Mouse (Mus musculus): ENCODE results near the gene Drp2. TPM values are rescaled to one million over a fixed set of nuclear protein-coding genes. Genes with fewer than 3 reads are reported as not detected.

Gene Drp2
- polyA plus RNA-seq, 1 experiment: 8.0 TPM

GRCm38 (mm10) chrX:134371279-134371678 is 33.1 kb upstream of the Drp2 start:
- Histone ChIP-seq H3K36me3 (ENCODE audit: control insufficient read depth, insufficient read depth) (no peaks in the 10 kb centered on the region), H3ac (ENCODE audit: control insufficient read depth, insufficient read length) (no peak overlapping the region), H3K4me2 (ENCODE audit: low read depth) (no peak overlapping the region), H3K79me2 (ENCODE audit: control insufficient read depth, insufficient read depth) (no peaks in the 10 kb centered on the region), H3K4me3 (no peak overlapping the region), H3K27me3 (ENCODE audit: control insufficient read depth, insufficient read depth, insufficient read length) (no peaks in the 10 kb centered on the region)
- TF ChIP-seq POLR2AphosphoS2 (IDR thresholded peaks at IDR 0.05; ENCODE audit: insufficient read length, low read depth) (no peak), E2F4 (IDR thresholded peaks at IDR 0.05; ENCODE audit: insufficient read depth) (no peak), CEBPB (IDR thresholded peaks at IDR 0.05; ENCODE audit: insufficient read depth, poor library complexity, severe bottlenecking) (no peak), TCF3 (IDR thresholded peaks at IDR 0.05; ENCODE audit: insufficient read length, low read depth) (no peak), TCF12 (IDR thresholded peaks at IDR 0.05; ENCODE audit: insufficient read depth, poor library complexity, severe bottlenecking) (no peak), USF1 (IDR thresholded peaks at IDR 0.05; ENCODE audit: low read depth) (no peak), MYOD1 (IDR thresholded peaks at IDR 0.05; ENCODE audit: control insufficient read depth in 1 of 3, insufficient read length in 2 of 3, low read depth in 2 of 3) (no peak), MAX (IDR thresholded peaks at IDR 0.05; ENCODE audit: low read depth) (no peak), SRF (IDR thresholded peaks at IDR 0.05; ENCODE audit: control insufficient read depth, insufficient read length, low read depth) (no peak), MYOG (IDR thresholded peaks at IDR 0.05; ENCODE audit: control insufficient read depth in 1 of 3, insufficient read depth in 1 of 3, insufficient read length in 2 of 3, low read depth in 2 of 3) (no peak)

GRCm38 (mm10) chrX:134374190-134374589 is 30.2 kb upstream of the Drp2 start:
- Histone ChIP-seq H3K4me3 (no peak overlapping the region), H3K27me3 (ENCODE audit: control insufficient read depth, insufficient read depth, insufficient read length) (no peaks in the 10 kb centered on the region), H3K36me3 (ENCODE audit: control insufficient read depth, insufficient read depth) (no peaks in the 10 kb centered on the region), H3K79me2 (ENCODE audit: control insufficient read depth, insufficient read depth) (no peaks in the 10 kb centered on the region), H3K4me2 (ENCODE audit: low read depth) (no peak overlapping the region), H3ac (ENCODE audit: control insufficient read depth, insufficient read length) (no peak overlapping the region)
- TF ChIP-seq CEBPB (IDR thresholded peaks at IDR 0.05; ENCODE audit: insufficient read depth, poor library complexity, severe bottlenecking): no peak
- TF ChIP-seq TCF3 (IDR thresholded peaks at IDR 0.05; ENCODE audit: insufficient read length, low read depth): no peak
- TF ChIP-seq E2F4 (IDR thresholded peaks at IDR 0.05; ENCODE audit: insufficient read depth): no peak
- no peak for TF ChIP-seq MYOG (IDR thresholded peaks at IDR 0.05; ENCODE audit: control insufficient read depth in 1 of 3, insufficient read depth in 1 of 3, insufficient read length in 2 of 3, low read depth in 2 of 3)
- TF ChIP-seq SRF (IDR thresholded peaks at IDR 0.05; ENCODE audit: control insufficient read depth, insufficient read length, low read depth): no peak
- no peak for TF ChIP-seq USF1 (IDR thresholded peaks at IDR 0.05; ENCODE audit: low read depth)
- TF ChIP-seq REST (IDR thresholded peaks at IDR 0.05; ENCODE audit: insufficient read depth, insufficient read length): no peak
- no peak for TF ChIP-seq POLR2AphosphoS2 (IDR thresholded peaks at IDR 0.05; ENCODE audit: insufficient read length, low read depth)
- no peak for TF ChIP-seq POLR2A (IDR thresholded peaks at IDR 0.05; ENCODE audit: insufficient read length, low read depth)
- no peak for TF ChIP-seq TCF12 (IDR thresholded peaks at IDR 0.05; ENCODE audit: insufficient read depth, poor library complexity, severe bottlenecking)
- TF ChIP-seq MAX (IDR thresholded peaks at IDR 0.05; ENCODE audit: low read depth): no peak
- TF ChIP-seq MYOD1 (IDR thresholded peaks at IDR 0.05; ENCODE audit: control insufficient read depth in 1 of 3, insufficient read length in 2 of 3, low read depth in 2 of 3): no peak

GRCm38 (mm10) chrX:134384896-134385295 is 19.5 kb upstream of the Drp2 start:
- H3K27me3 ChIP-seq (ENCODE audit: control insufficient read depth, insufficient read depth, insufficient read length): no peaks in the 10 kb centered on the region
- TF ChIP-seq REST (IDR thresholded peaks at IDR 0.05; ENCODE audit: insufficient read depth, insufficient read length) (no peak), MYOG (IDR thresholded peaks at IDR 0.05; ENCODE audit: control insufficient read depth in 1 of 3, insufficient read depth in 1 of 3, insufficient read length in 2 of 3, low read depth in 2 of 3) (no peak), MAX (IDR thresholded peaks at IDR 0.05; ENCODE audit: low read depth) (no peak), CEBPB (IDR thresholded peaks at IDR 0.05; ENCODE audit: insufficient read depth, poor library complexity, severe bottlenecking) (no peak), MYOD1 (IDR thresholded peaks at IDR 0.05; ENCODE audit: control insufficient read depth in 1 of 3, insufficient read length in 2 of 3, low read depth in 2 of 3) (no peak), TCF3 (IDR thresholded peaks at IDR 0.05; ENCODE audit: insufficient read length, low read depth) (no peak)
- no peak overlapping the region for H3K4me2 ChIP-seq (ENCODE audit: low read depth)
- no peaks in the 10 kb centered on the region for H3K36me3 ChIP-seq (ENCODE audit: control insufficient read depth, insufficient read depth)
- no peaks in the 10 kb centered on the region for H3K79me2 ChIP-seq (ENCODE audit: control insufficient read depth, insufficient read depth)
- no peak overlapping the region for H3ac ChIP-seq (ENCODE audit: control insufficient read depth, insufficient read length)
- no peak overlapping the region for H3K4me3 ChIP-seq

- Histone ChIP-seq H3ac (ENCODE audit: control insufficient read depth, insufficient read length) (no peak overlapping the region), H3K4me2 (ENCODE audit: low read depth) (no peak overlapping the region), H3K36me3 (ENCODE audit: control insufficient read depth, insufficient read depth) (no peaks in the 10 kb centered on the region), H3K79me2 (ENCODE audit: control insufficient read depth, insufficient read depth) (no peaks in the 10 kb centered on the region), H3K4me3 (no peak overlapping the region), H3K27me3 (ENCODE audit: control insufficient read depth, insufficient read depth, insufficient read length) (no peaks in the 10 kb centered on the region)
- TF ChIP-seq E2F4 (IDR thresholded peaks at IDR 0.05; ENCODE audit: insufficient read depth): no peak
- TF ChIP-seq MYOD1 (IDR thresholded peaks at IDR 0.05; ENCODE audit: control insufficient read depth in 1 of 3, insufficient read length in 2 of 3, low read depth in 2 of 3): no peak
- no peak for TF ChIP-seq REST (IDR thresholded peaks at IDR 0.05; ENCODE audit: insufficient read depth, insufficient read length)
- TF ChIP-seq USF1 (IDR thresholded peaks at IDR 0.05; ENCODE audit: low read depth): no peak
Measured at GRCm38 (mm10) chrX:134398972-134399371, 5.4 kb upstream of the Drp2 start.

GRCm38 (mm10) chrX:134404584-134404955 is 219 bp downstream of the Drp2 start:
- no peak overlapping the region for H3ac ChIP-seq (ENCODE audit: control insufficient read depth, insufficient read length)
- peak in 1 of 3 experiments; percentile 19 for TF ChIP-seq MYOD1 (IDR thresholded peaks at IDR 0.05; ENCODE audit: control insufficient read depth in 1 of 3, insufficient read length in 2 of 3, low read depth in 2 of 3)
- peak; percentile 37 for TF ChIP-seq POLR2A (IDR thresholded peaks at IDR 0.05; ENCODE audit: insufficient read length, low read depth)
- TF ChIP-seq USF1 (IDR thresholded peaks at IDR 0.05; ENCODE audit: low read depth): no peak
- peak overlapping the region; percentile 64 for H3K4me2 ChIP-seq (ENCODE audit: low read depth)
- no peaks in the 10 kb centered on the region for H3K79me2 ChIP-seq (ENCODE audit: control insufficient read depth, insufficient read depth)
- no peaks in the 10 kb centered on the region for H3K27me3 ChIP-seq (ENCODE audit: control insufficient read depth, insufficient read depth, insufficient read length)
- H3K4me3 ChIP-seq: peak overlapping the region; percentile 18
- H3K36me3 ChIP-seq (ENCODE audit: control insufficient read depth, insufficient read depth): no peaks in the 10 kb centered on the region
